Mouse (Mus musculus) cerebellum, adult 2 months (tissue): ENCODE measurements around the gene Srcin1. TPM values are rescaled to one million over a fixed set of nuclear protein-coding genes. Genes with fewer than 3 reads are reported as not detected.
A peak's percentile ranks its signal among the peaks of the same experiment; 100 is the strongest.

ENCODE experiments used
- DNase-seq, 2 experiments: peaks; one replicate each; pipeline ENCODE4 v3.0.0; 2021
- H3K27ac ChIP-seq: fragments of 200-500 bp; 2 replicates; pipeline ENCODE4 v1.5.1; 2012; ENCODE audit warnings: low read length, control low read depth, inconsistent platforms; ENCODE audit not compliant: insufficient read depth
- H3K27me3 ChIP-seq: fragments of 200-500 bp; 2 replicates; pipeline ENCODE4 v1.6.1; 2012; ENCODE audit warnings: inconsistent platforms, mild to moderate bottlenecking, low read length, moderate library complexity; ENCODE audit not compliant: control insufficient read depth, insufficient read depth
- H3K4me1 ChIP-seq: fragments of 200-500 bp; 2 replicates; pipeline ENCODE4 v1.6.1; 2011; ENCODE audit warnings: low read length; ENCODE audit not compliant: control insufficient read depth, insufficient read depth
- H3K4me3 ChIP-seq: fragments of 200-500 bp; replicated peaks from 2 replicates; pipeline ENCODE3; 2011; ENCODE audit warnings: mild to moderate bottlenecking, low read depth, low read length, control low read depth; ENCODE audit not compliant: insufficient read depth
- CTCF ChIP-seq: fragments of 200-500 bp; IDR thresholded peaks from 2 replicates; pipeline ENCODE4 v1.5.1; 2011; ENCODE audit warnings: low read depth, mild to moderate bottlenecking, control low read depth, low read length, moderate library complexity, borderline replicate concordance; ENCODE audit not compliant: insufficient read depth
- POLR2A ChIP-seq: fragments of 200-500 bp; IDR thresholded peaks from 2 replicates; pipeline ENCODE4 v1.6.1; 2011; ENCODE audit warnings: low read length, control low read depth, borderline replicate concordance; ENCODE audit not compliant: insufficient read depth
- WGBS: fragments of 180-500 bp; shearing (Covaris S2); methylation state at CpG from one replicate; pipeline ENCODE4 v1.1.7; 2018; 5-methylcytosine and 5-hydroxymethylcytosine counted together
- polyA plus RNA-seq: library from polyadenylated mRNA; depleted of rRNA; stranded (reverse); fragments of >200 nt; gene quantifications from 2 replicates; pipeline ENCODE4 v1.2.3, GENCODE M21; 2012

Srcin1 gene
- polyA plus RNA-seq, 1 experiment, result 127 TPM

GRCm38 (mm10) chr11:97506331-97506730 is 69.7 kb downstream of the Srcin1 start:
- WGBS, result 19% methylated on average over 8 of the region's 8 CpGs
- Histone ChIP-seq H3K4me3 (no peak overlapping the region), H3K27ac (no peak overlapping the region), H3K27me3 (no peaks in the 10 kb centered on the region), H3K4me1 (peaks cover 14% of the 10 kb centered on the region)
- TF ChIP-seq CTCF, result peak; percentile 47; the same call in 1 of the 2 replicates
- no peak for TF ChIP-seq POLR2A
- DNase-seq, result peak in 1 of 2 experiments; percentile 49

- H3K4me1 ChIP-seq, result peaks cover 9% of the 10 kb centered on the region; the same call in 1 of the 2 replicates
- no peaks in the 10 kb centered on the region for H3K27me3 ChIP-seq
- 81% methylated on average over 4 of the region's 4 CpGs for WGBS
- TF ChIP-seq CTCF (no peak), POLR2A (no peak)
- no peak for DNase-seq
- no peak overlapping the region for H3K4me3 ChIP-seq
- H3K27ac ChIP-seq, result no peak overlapping the region
These were observed 70.2 kb downstream of the Srcin1 start for GRCm38 (mm10) chr11:97505784-97506183.

GRCm38 (mm10) chr11:97502846-97503245 is 73.1 kb downstream of the Srcin1 start:
- DNase-seq, result no peak
- H3K4me3 ChIP-seq, result no peak overlapping the region
- 92% methylated on average over 4 of the region's 4 CpGs for WGBS
- H3K27me3 ChIP-seq, result no peaks in the 10 kb centered on the region
- no peak overlapping the region for H3K27ac ChIP-seq
- 0 out of 2 replicates have a peak, but pooled peaks cover 2% of the 10 kb centered on the region for H3K4me1 ChIP-seq
- TF ChIP-seq CTCF (no peak), POLR2A (no peak)

- DNase-seq, result no peak
- no peak overlapping the region for H3K4me3 ChIP-seq
- TF ChIP-seq POLR2A (no peak), CTCF (no peak)
- no peaks in the 10 kb centered on the region for H3K27me3 ChIP-seq
- 0 out of 2 replicates have a peak, but pooled peaks cover 2% of the 10 kb centered on the region for H3K4me1 ChIP-seq
- H3K27ac ChIP-seq, result no peak overlapping the region
- WGBS, result 73% methylated on average over 9 of the region's 9 CpGs
These were observed 73.6 kb downstream of the Srcin1 start for GRCm38 (mm10) chr11:97502383-97502782.

GRCm38 (mm10) chr11:97500720-97501448 is 75.1 kb downstream of the Srcin1 start:
- Histone ChIP-seq H3K4me3 (no peak overlapping the region), H3K4me1 (no peaks in the 10 kb centered on the region), H3K27ac (no peak overlapping the region), H3K27me3 (no peaks in the 10 kb centered on the region)
- no peak for DNase-seq
- 49% methylated on average over 51 of the region's 51 CpGs for WGBS
- TF ChIP-seq CTCF (no peak), POLR2A (no peak)

- Histone ChIP-seq H3K27ac (no peak within 1 kb of the TSS), H3K4me1 (no peaks in the 10 kb centered on the region), H3K27me3 (no peaks in the 10 kb centered on the region), H3K4me3 (no peak within 1 kb of the TSS)
- WGBS, result 49% methylated on average over 81 of the region's 88 CpGs
- no peak for DNase-seq
- TF ChIP-seq CTCF (no peak), POLR2A (no peak)
These were observed 75.9 kb downstream of the Srcin1 start, which contains the start of gene 4933428G20Rik for GRCm38 (mm10) chr11:97499865-97500719. Gene 4933428G20Rik, minus strand, starts transcription at chr11:97500340.

GRCm38 (mm10) chr11:97497543-97497942 is 78.4 kb downstream of the Srcin1 start:
- H3K4me3 ChIP-seq, result no peak overlapping the region
- no peaks in the 10 kb centered on the region for H3K4me1 ChIP-seq
- no peaks in the 10 kb centered on the region for H3K27me3 ChIP-seq
- H3K27ac ChIP-seq, result no peak overlapping the region
- no peak for TF ChIP-seq CTCF
- TF ChIP-seq POLR2A, result no peak
- 91% methylated on average over 4 of the region's 4 CpGs for WGBS
- no peak for DNase-seq

- no peaks in the 10 kb centered on the region for H3K4me1 ChIP-seq
- TF ChIP-seq POLR2A, result no peak
- no peak for TF ChIP-seq CTCF
- no peak for DNase-seq
- no peak overlapping the region for H3K4me3 ChIP-seq
- H3K27me3 ChIP-seq, result no peaks in the 10 kb centered on the region
- 87% methylated on average over 3 of the region's 3 CpGs for WGBS
- H3K27ac ChIP-seq, result no peak overlapping the region
These were observed 83.2 kb downstream of the Srcin1 start for GRCm38 (mm10) chr11:97492836-97493235.
